Mouse (Mus musculus) telencephalon, adult 2 months (tissue): ENCODE results near the gene Lama1.

Experiments used
- DNase-seq: peaks from one replicate; pipeline ENCODE4 v3.0.0-alpha.2; 2011; ENCODE audit warnings: low read depth, low spot score

The Lama1 gene

GRCm38 (mm10) chr17:67696694-67697386 lies at the start of gene Lama1:
TSS of gene Lama1 (plus strand) at chr17:67697259.
- no peak for DNase-seq

- peak; percentile 15 for DNase-seq
These were observed 45.6 kb upstream of the Lama1 start for GRCm38 (mm10) chr17:67651506-67651905.

- DNase-seq = no peak
These were observed 32.8 kb upstream of the Lama1 start for GRCm38 (mm10) chr17:67664299-67664698.

- no peak for DNase-seq
These were observed 30.1 kb upstream of the Lama1 start for GRCm38 (mm10) chr17:67666981-67667380.

- peak; percentile 12 for DNase-seq
These were observed 29.1 kb upstream of the Lama1 start for GRCm38 (mm10) chr17:67667981-67668380.

GRCm38 (mm10) chr17:67678576-67678975 lies 18.5 kb upstream of the Lama1 start:
- no peak for DNase-seq

GRCm38 (mm10) chr17:67681084-67681483 lies 16.0 kb upstream of the Lama1 start:
- no peak for DNase-seq

- DNase-seq = no peak
These were observed 11.9 kb upstream of the Lama1 start for GRCm38 (mm10) chr17:67685022-67685743.

GRCm38 (mm10) chr17:67687505-67687904 lies 9.6 kb upstream of the Lama1 start:
- DNase-seq = no peak

GRCm38 (mm10) chr17:67690689-67691088 lies 6.4 kb upstream of the Lama1 start:
- DNase-seq = no peak

- no peak for DNase-seq
These were observed 4.4 kb upstream of the Lama1 start for GRCm38 (mm10) chr17:67692651-67693050.

GRCm38 (mm10) chr17:67693861-67694260 lies 3.2 kb upstream of the Lama1 start:
- DNase-seq = no peak

GRCm38 (mm10) chr17:67697461-67697891 lies 417 bp downstream of the Lama1 start:
- DNase-seq = no peak

GRCm38 (mm10) chr17:67698301-67698700 lies 1.2 kb downstream of the Lama1 start:
- DNase-seq = no peak

GRCm38 (mm10) chr17:67701761-67702160 lies 4.7 kb downstream of the Lama1 start:
- DNase-seq = no peak

- DNase-seq = no peak
These were observed 5.9 kb downstream of the Lama1 start for GRCm38 (mm10) chr17:67702941-67703340.

GRCm38 (mm10) chr17:67705035-67705769 lies 8.1 kb downstream of the Lama1 start:
- no peak for DNase-seq

- no peak for DNase-seq
These were observed 9.3 kb downstream of the Lama1 start for GRCm38 (mm10) chr17:67706372-67706771.

- DNase-seq = no peak
These were observed 10.8 kb downstream of the Lama1 start for GRCm38 (mm10) chr17:67707793-67708364.

- DNase-seq = peak; percentile 28
These were observed 13.3 kb downstream of the Lama1 start for GRCm38 (mm10) chr17:67710377-67710781.

GRCm38 (mm10) chr17:67711361-67711760 lies 14.3 kb downstream of the Lama1 start:
- no peak for DNase-seq

- DNase-seq = no peak
These were observed 15.9 kb downstream of the Lama1 start for GRCm38 (mm10) chr17:67712929-67713328.
